Mouse (Mus musculus): ENCODE measurements around the gene Hdac7. TPM values are rescaled to one million over a fixed set of nuclear protein-coding genes. Genes with fewer than 3 reads are reported as not detected.

Gene Hdac7
- polyA plus RNA-seq, 1 experiment = 14.4 TPM

DNA sequence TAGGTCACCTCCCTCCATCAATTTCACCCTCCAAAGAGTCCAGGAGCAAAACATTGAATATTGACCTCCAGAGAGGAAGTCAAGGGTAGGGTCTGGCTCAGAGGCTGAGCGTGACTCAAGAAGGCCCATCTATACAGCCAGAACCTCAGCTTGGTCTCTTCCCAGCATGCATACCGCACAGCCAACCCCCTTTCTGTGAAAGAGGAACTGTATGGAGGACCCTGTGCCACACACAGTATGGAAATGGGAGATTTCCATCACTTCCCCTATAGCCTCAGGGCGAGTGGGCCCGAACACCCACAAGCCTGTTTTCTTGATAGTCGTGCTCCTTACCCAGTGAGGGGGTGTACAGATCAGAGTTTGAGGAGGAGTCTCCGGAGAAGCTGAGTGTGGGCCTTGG is 24.7 kb upstream of the Hdac7 start:
- Histone ChIP-seq H3K4me3 (ENCODE audit: low read depth, low read length) (no peak overlapping the region), H3K9ac (ENCODE audit: low read depth, poor library complexity, severe bottlenecking) (no peak overlapping the region), H3K27me3 (ENCODE audit: control insufficient read depth, insufficient read depth, low read length, poor library complexity, severe bottlenecking) (no peaks in the 10 kb centered on the region), H3K4me1 (ENCODE audit: control insufficient read depth, insufficient read depth, low read length) (no peaks in the 10 kb centered on the region), H3K27ac (ENCODE audit: insufficient read depth, low read length) (no peak overlapping the region), H3K9me3 (replicated peaks; ENCODE audit: control insufficient read depth, insufficient read depth, low read length, poor library complexity, severe bottlenecking) (no peaks in the 10 kb centered on the region), H3K36me3 (ENCODE audit: control insufficient read depth, insufficient read depth, low read length, poor library complexity, severe bottlenecking) (no peaks in the 10 kb centered on the region)
- TF ChIP-seq POLR2A (IDR thresholded peaks at IDR 0.05; ENCODE audit: insufficient read depth, low read length) = no peak
- no peak for TF ChIP-seq CTCF (IDR thresholded peaks at IDR 0.05; ENCODE audit: low read depth, low read length)
- no peak for TF ChIP-seq EP300 (IDR thresholded peaks at IDR 0.05; ENCODE audit: insufficient read depth, low read depth, low read length)

DNA sequence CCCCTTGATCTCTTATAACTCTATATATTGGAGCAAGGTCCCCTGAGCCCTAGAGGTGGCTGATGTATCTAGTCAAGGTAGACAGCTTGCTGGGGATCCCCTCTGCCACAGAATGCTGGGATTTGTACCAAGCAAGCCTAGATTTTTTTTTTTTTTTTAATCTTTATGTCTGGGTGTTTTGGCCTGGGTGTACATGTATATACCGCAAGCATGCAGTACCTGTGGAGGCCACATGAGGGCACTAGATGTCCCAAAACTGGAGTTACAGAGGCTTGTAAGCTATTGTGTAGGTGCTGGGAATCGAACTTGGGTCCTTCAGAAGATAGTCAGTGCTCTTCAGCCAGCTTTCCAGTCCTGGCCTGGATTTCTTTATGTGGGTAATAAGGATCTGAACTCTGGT is 21.7 kb upstream of the Hdac7 start:
- Histone ChIP-seq H3K9me3 (replicated peaks; ENCODE audit: control insufficient read depth, insufficient read depth, low read length, poor library complexity, severe bottlenecking) (no peaks in the 10 kb centered on the region), H3K4me1 (ENCODE audit: control insufficient read depth, insufficient read depth, low read length) (no peaks in the 10 kb centered on the region), H3K27ac (ENCODE audit: insufficient read depth, low read length) (no peak overlapping the region), H3K4me3 (ENCODE audit: low read depth, low read length) (no peak overlapping the region), H3K36me3 (ENCODE audit: control insufficient read depth, insufficient read depth, low read length, poor library complexity, severe bottlenecking) (no peaks in the 10 kb centered on the region), H3K27me3 (ENCODE audit: control insufficient read depth, insufficient read depth, low read length, poor library complexity, severe bottlenecking) (no peaks in the 10 kb centered on the region), H3K9ac (ENCODE audit: low read depth, poor library complexity, severe bottlenecking) (no peak overlapping the region)
- TF ChIP-seq POLR2A (IDR thresholded peaks at IDR 0.05; ENCODE audit: insufficient read depth, low read length) = no peak
- no peak for TF ChIP-seq EP300 (IDR thresholded peaks at IDR 0.05; ENCODE audit: insufficient read depth, low read depth, low read length)
- TF ChIP-seq CTCF (IDR thresholded peaks at IDR 0.05; ENCODE audit: low read depth, low read length) = no peak

DNA sequence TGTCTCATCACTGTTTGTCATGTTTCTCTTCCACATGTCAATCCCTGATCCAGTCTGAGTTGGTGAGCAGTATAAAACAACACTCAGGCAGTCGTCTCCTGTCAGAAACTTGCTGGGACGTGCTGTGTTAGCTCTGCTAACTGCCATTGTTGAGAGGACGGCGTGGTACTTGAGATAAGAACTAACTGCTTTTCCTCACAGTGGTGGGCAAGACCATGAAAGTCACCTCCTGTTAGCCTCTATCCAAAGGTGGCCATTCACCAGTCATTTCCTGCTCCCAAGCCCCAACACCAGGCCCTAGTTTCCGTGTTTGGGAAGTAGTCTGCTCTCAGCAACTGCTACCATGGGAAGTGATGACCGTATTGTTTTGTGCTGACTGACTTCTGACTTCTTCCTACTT is 20.9 kb upstream of the Hdac7 start:
- Histone ChIP-seq H3K36me3 (ENCODE audit: control insufficient read depth, insufficient read depth, low read length, poor library complexity, severe bottlenecking) (no peaks in the 10 kb centered on the region), H3K27ac (ENCODE audit: insufficient read depth, low read length) (no peak overlapping the region), H3K9me3 (replicated peaks; ENCODE audit: control insufficient read depth, insufficient read depth, low read length, poor library complexity, severe bottlenecking) (no peaks in the 10 kb centered on the region), H3K4me1 (ENCODE audit: control insufficient read depth, insufficient read depth, low read length) (no peaks in the 10 kb centered on the region), H3K9ac (ENCODE audit: low read depth, poor library complexity, severe bottlenecking) (no peak overlapping the region), H3K27me3 (ENCODE audit: control insufficient read depth, insufficient read depth, low read length, poor library complexity, severe bottlenecking) (no peaks in the 10 kb centered on the region), H3K4me3 (ENCODE audit: low read depth, low read length) (no peak overlapping the region)
- TF ChIP-seq EP300 (IDR thresholded peaks at IDR 0.05; ENCODE audit: insufficient read depth, low read depth, low read length) (no peak), CTCF (IDR thresholded peaks at IDR 0.05; ENCODE audit: low read depth, low read length) (no peak)

DNA sequence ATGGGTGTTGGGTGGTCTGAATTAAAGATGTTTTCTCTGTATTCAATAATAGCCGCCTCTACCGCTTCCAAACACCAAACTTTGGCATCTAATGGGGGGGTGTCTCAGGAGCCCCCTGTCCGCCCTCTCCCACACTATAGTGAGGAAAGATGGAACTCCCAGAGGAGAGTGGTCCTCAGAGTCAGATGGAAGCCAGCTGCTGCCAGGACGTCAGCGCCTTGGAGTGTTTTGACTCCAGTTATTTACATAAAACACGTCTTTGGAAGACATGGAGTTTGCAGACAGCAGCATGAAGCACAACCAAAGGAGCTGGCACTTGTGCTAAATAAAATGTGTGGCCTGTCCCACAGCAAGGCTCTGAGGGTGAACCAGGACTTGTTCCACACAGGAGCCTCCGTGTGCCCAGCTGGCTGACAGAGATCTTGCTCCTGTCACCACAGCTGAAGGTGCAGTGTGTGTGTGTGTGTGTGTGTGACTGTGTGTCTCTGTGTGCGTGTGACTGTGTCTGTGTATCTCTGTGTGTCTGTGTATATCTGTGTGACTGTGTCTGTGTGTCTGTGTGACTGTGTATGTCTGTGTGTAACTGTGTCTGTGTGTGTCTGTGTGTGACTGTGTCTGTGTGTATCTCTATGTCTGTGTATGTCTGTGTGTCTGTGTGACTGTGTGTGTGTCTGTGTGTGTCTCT is 20.2 kb upstream of the Hdac7 start:
- no peaks in the 10 kb centered on the region for H3K27me3 ChIP-seq (ENCODE audit: control insufficient read depth, insufficient read depth, low read length, poor library complexity, severe bottlenecking)
- no peak for TF ChIP-seq EP300 (IDR thresholded peaks at IDR 0.05; ENCODE audit: insufficient read depth, low read depth, low read length)
- TF ChIP-seq CTCF (IDR thresholded peaks at IDR 0.05; ENCODE audit: low read depth, low read length) = no peak
- TF ChIP-seq POLR2A (IDR thresholded peaks at IDR 0.05; ENCODE audit: insufficient read depth, low read length) = no peak
- no peak overlapping the region for H3K9ac ChIP-seq (ENCODE audit: low read depth, poor library complexity, severe bottlenecking)

DNA sequence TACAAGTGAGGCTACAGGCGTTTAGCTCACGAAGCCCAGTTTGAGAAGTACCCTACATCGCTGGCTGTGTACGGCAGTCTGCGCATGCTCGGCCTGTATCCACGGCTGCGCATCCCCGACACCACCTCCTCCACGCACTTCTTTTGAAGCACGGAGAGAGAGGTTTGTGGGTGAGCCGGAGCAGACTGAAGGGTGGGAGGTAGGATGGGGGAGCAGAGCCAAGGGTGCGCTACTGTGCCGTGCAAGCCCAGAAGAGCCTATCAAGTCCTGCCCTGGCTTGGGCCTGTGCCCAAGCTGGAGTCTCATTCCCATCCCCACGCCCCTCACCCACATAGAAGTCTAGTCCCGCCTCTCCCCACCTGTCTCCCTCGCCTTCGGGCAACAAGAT is 19.2 kb upstream of the Hdac7 start:
- no peak overlapping the region for H3K4me3 ChIP-seq (ENCODE audit: low read depth, low read length)
- no peaks in the 10 kb centered on the region for H3K27me3 ChIP-seq (ENCODE audit: control insufficient read depth, insufficient read depth, low read length, poor library complexity, severe bottlenecking)
- H3K4me1 ChIP-seq (ENCODE audit: control insufficient read depth, insufficient read depth, low read length) = no peaks in the 10 kb centered on the region
- no peaks in the 10 kb centered on the region for H3K36me3 ChIP-seq (ENCODE audit: control insufficient read depth, insufficient read depth, low read length, poor library complexity, severe bottlenecking)
- H3K9me3 ChIP-seq (replicated peaks; ENCODE audit: control insufficient read depth, insufficient read depth, low read length, poor library complexity, severe bottlenecking) = no peaks in the 10 kb centered on the region
- H3K9ac ChIP-seq (ENCODE audit: low read depth, poor library complexity, severe bottlenecking) = no peak overlapping the region
- no peak overlapping the region for H3K27ac ChIP-seq (ENCODE audit: insufficient read depth, low read length)
- no peak for TF ChIP-seq POLR2A (IDR thresholded peaks at IDR 0.05; ENCODE audit: insufficient read depth, low read length)
- no peak for TF ChIP-seq CTCF (IDR thresholded peaks at IDR 0.05; ENCODE audit: low read depth, low read length)
- no peak for TF ChIP-seq EP300 (IDR thresholded peaks at IDR 0.05; ENCODE audit: insufficient read depth, low read depth, low read length)

More for the DNA sequence above, 20.2 kb upstream of the Hdac7 start:
- H3K27ac ChIP-seq (ENCODE audit: insufficient read depth, low read length) = no peak overlapping the region
- H3K4me3 ChIP-seq (ENCODE audit: low read depth, low read length) = no peak overlapping the region
- no peaks in the 10 kb centered on the region for H3K36me3 ChIP-seq (ENCODE audit: control insufficient read depth, insufficient read depth, low read length, poor library complexity, severe bottlenecking)
- H3K4me1 ChIP-seq (ENCODE audit: control insufficient read depth, insufficient read depth, low read length) = no peaks in the 10 kb centered on the region
- no peaks in the 10 kb centered on the region for H3K9me3 ChIP-seq (replicated peaks; ENCODE audit: control insufficient read depth, insufficient read depth, low read length, poor library complexity, severe bottlenecking)

DNA sequence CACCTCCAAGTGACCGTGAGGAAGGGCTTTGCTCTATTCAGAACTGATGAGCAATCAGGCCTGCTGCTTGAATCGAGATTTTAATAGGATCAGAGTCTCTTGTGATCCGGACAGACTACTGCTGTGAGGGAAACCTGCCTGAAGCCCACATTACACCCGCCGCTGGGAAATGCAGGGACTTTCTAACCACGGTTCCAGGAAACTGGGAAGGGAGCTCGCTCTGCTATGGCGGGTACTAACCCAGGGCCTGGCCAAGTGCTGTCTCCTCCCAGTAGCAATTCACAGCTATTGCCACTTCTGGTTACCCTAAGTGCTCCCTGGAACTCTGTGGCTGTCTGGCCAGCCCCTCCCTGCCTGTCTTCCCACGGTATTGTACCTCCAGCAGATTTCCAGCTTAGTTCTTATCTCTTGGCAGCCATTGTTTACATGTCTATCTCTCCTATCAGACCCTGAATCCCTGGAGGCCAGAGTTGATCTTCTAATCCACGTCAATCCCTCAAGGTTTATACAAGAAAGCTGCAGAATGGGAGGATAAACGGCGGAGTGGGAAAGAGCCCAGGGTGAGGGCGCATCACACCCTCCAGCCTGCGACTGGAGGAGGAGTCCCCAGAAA is 18.7 kb upstream of the Hdac7 start:
- no peak for TF ChIP-seq CTCF (IDR thresholded peaks at IDR 0.05; ENCODE audit: low read depth, low read length)
- no peak for TF ChIP-seq POLR2A (IDR thresholded peaks at IDR 0.05; ENCODE audit: insufficient read depth, low read length)
- TF ChIP-seq EP300 (IDR thresholded peaks at IDR 0.05; ENCODE audit: insufficient read depth, low read depth, low read length) = no peak
- H3K4me3 ChIP-seq (ENCODE audit: low read depth, low read length) = no peak overlapping the region
- H3K27ac ChIP-seq (ENCODE audit: insufficient read depth, low read length) = no peak overlapping the region
- H3K9me3 ChIP-seq (replicated peaks; ENCODE audit: control insufficient read depth, insufficient read depth, low read length, poor library complexity, severe bottlenecking) = no peaks in the 10 kb centered on the region
- no peaks in the 10 kb centered on the region for H3K36me3 ChIP-seq (ENCODE audit: control insufficient read depth, insufficient read depth, low read length, poor library complexity, severe bottlenecking)
- no peak overlapping the region for H3K9ac ChIP-seq (ENCODE audit: low read depth, poor library complexity, severe bottlenecking)
- H3K27me3 ChIP-seq (ENCODE audit: control insufficient read depth, insufficient read depth, low read length, poor library complexity, severe bottlenecking) = no peaks in the 10 kb centered on the region
- no peaks in the 10 kb centered on the region for H3K4me1 ChIP-seq (ENCODE audit: control insufficient read depth, insufficient read depth, low read length)
